Mouse (Mus musculus): ENCODE measurements at regions not wholly inside any gene's neighbourhood (a gene's known extent, or its start where the extent isn't known, plus 50 kb on each side); places are given as distances from the start of the nearest gene placed in this dataset.

DNA sequence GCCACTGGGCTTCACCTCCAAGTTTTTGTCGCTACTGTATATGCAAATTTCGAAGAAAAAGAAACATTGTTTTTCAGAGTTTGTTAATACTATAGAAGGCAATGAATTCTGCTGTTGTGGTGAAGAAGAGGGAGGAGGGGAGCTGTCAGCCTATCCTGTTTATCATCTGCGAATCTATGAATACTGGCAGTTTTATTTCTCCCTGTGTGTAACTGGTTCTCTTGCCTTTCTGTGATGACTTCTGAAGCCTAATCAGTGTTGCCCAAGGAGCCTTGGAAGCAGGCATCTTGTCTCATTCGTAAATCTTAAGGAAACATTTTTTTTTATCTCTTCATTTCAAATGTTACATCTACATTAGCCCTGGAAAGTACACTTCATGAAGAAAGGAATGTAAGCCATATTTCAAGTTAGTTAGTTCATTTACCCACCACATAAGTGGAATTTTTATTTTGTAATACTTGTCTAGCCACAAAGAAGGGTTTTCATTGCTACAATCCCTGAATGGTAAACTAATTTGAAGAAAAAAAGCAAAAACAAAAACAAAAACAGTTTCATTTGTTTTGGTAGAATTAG lies 251.5 kb upstream of the Fn1 start:
- DNase-seq (ENCODE audit: low spot score in 2 of 2), result no peak

DNA sequence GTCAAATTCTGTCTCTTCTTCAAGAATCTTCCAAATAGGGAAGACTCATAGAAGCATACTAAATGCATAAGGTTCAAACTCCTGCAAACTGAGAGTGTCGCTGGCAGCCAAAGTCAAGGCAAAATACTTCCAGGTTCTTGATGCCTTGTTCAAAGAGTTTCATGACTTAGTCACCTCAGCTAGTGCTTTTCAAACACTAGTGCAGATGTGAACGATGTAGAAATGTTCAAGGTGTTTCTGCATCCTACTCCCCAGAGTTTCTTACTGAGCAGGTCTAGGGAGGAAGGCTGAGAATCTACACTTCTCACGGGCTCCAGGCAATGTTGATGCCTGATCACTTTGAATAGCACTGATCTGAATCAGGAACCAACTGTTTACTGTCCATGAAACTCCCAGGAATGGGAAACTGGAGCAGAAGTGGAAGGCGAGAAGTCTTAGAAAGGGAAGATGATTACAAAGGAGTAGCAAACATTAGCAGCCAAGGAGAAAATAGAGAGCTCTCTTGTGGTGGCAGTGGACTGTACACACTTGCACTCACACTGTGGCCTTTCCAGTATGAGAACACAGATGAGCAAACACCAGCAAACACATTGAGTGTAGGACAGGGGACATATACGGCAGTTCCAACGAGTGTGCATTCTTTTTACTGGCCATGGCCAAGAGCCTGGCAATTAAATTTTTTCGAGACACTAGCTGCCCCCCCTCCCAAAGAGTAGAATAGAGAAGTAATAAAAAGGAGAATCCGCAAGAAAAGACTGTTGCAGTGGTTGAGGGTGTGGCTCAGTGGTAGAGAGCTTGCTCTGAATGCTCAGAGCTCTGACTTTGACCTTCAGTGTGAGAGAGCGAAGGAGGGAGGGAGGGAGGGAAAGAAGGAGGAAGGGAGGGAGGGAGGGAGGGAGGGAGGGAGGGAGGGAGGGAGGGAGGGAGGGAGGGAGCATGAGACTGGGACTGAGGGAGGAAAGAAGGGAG lies 247.4 kb upstream of the Fn1 start:
- DNase-seq (ENCODE audit: low spot score in 2 of 2), result no peak

DNA sequence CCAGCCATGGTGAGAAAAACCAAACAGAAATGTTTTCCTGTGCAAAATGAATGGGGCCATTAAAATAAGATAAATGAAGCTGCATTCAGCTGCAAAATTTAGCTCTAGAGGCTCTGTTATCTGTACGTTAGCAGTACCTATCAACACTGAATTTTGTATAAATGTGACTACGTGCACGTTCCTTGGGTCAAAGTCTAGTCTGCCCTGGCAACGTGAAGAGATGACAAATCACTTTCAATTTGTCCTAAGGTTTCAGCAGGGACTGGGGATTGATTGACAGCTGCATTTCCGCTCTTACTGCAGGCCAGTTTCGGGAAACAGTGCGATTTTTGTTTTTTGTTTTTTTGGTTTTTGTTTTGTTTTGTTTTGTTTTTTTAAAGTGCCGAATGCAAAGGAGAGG lies 246.1 kb upstream of the Fn1 start:
- DNase-seq (ENCODE audit: low spot score in 2 of 2), result no peak

DNA sequence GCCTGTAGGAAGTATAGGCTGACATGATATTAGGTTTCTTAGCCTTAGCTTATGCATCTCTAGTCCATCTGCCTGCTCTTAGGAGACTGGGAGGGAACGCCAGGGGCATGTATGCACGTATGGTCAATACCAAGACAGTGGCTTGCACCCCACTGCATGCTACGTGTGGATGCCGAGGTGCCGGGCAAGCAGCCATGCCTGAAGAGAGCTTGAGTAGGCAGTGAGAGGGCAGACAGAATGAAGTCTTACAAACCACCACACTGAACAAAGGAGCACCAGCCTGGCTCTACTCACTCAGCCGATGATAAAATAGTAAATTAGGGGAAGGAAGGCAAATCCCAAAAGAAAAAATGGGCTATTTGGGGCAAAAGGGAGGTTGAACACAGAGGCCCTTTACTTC lies 245.2 kb upstream of the Fn1 start:
- no peak for DNase-seq (ENCODE audit: low spot score in 2 of 2)

DNA sequence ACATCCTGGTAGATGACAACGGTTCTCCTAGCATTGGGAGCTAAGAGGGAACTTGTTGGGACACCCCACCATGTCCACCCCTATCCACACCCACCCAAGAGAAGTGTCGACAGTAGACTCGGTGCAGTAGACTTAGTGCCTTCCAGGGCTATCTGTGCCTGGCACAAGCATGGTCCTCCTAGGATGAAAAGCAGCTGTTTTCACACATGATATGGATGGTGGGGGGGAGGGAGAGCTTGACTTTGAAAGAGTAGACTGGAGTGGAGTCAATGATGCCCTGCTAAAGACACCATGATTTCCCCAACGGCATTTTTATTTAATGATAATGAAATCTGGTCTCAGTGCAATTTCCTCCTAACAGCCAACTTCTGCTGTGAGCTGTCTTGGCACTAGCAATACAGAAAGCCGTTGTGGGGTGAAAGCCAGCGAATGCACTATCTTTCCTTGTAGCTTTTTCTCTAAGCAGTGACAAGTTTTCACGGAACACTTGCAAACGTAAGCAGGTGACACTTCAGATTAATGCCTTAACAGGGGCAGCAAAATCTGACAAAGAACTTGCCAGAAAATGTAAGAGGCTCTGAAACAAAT lies 244.6 kb upstream of the Fn1 start:
- no peak for DNase-seq (ENCODE audit: low spot score in 2 of 2)

DNA sequence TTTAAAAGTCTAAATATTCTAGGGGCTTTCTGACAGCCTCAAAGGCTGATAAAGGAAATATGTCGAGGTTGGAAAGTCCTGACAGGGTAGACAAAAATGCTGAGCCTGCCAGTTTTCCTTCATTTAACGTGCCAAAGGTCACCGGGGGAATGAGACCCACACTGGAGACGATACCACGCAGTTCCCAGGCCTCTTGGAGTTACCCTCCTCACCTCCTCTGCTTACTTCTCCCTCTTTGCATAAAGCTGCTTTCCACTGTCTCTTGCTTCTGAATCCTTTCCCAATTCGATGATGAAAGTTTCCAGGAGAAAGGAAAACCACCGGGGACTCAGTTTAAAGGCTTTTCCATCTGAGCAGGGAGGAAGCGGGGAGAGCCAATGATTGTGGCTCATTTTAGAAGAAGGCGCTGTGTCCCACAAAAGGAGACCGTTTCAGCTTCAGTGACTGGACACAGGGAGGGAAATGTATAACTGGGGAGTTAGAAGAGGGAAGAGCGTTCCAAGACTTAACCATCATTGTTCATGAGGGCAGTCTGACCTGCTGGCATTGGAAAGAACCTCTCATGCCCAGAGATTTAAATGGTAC lies 243.2 kb upstream of the Fn1 start:
- no peak for DNase-seq (ENCODE audit: low spot score in 2 of 2)

DNA sequence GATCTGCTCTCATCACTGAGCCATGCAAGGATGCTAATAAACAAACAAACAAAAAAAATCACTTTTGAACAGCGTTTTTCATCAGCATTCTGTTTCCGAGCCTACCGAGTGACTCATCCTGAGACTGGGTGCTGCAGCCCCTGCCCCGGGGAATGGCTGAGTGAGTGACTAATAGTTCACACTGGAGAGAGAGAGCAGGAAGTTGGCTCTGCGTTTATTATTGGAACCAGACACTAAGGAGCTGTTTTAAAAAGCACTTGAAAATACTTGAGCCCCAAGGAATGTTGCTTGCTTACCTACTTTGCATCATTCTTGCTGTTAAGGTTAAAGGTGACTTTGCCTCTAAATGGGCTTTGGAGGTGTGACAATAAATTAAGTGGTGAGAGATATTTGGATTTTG lies 240.6 kb upstream of the Fn1 start:
- no peak for DNase-seq (ENCODE audit: low spot score in 2 of 2)

DNA sequence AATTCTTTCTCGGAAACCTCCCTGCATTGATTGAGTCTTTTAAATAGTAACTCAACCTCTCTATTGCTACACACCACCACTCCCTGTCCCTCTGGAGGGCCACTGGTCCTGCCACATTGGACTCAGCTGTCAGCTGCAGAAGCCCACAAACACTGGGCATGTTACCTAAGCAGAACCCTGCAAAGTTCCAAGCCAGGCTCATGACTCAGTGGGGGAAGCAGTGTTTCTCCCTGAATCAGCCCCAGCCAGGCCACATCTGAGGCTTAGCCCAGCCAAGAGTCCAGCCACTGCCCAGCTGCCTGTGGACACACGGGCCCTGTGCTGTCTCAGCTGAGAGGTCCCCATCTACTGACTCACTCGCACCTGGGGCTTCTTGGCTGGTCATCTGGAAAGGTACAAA lies 234.8 kb upstream of the Fn1 start:
- DNase-seq (ENCODE audit: low spot score in 2 of 2), result peak; percentile 28 to 59

DNA sequence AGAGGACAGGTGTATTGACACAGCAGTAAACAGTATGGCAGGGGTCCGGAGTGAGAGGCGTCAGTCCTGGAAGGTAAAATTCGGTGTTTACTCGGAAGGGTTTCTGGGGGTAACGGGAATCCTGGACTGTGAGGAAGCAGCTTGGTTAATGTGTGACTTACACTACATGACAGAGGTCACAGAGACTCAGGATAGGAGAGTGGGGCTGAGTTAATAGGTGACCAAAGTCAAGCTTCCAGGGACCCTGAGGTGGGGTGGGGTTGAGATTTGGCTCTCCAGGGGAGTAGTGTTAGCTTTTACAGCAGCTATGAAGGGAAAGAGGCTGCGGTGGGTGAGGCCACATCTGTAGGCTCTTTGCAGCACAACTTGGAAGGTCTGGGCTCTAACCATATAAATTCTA lies 233.9 kb upstream of the Fn1 start:
- no peak for DNase-seq (ENCODE audit: low spot score in 2 of 2)

DNA sequence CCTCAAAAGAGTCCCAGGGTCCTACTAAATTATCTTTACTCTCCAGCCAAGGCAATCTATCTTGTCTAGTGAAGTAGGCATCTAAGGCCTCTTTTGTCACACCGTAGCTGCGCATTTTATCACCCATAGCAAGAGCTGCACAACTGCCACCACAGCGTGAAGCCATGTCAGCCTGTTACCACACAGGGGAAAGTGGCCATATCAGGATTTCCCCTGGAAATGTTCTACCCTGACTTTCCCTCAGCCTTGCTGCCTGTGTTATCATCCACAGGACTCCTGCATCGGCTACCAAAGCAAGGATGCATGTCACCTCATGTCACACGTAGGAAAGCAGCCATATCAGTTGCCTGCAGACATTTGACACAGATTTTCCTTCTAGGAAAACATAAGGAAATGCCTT lies 233.2 kb upstream of the Fn1 start:
- DNase-seq (ENCODE audit: low spot score in 2 of 2), result no peak

DNA sequence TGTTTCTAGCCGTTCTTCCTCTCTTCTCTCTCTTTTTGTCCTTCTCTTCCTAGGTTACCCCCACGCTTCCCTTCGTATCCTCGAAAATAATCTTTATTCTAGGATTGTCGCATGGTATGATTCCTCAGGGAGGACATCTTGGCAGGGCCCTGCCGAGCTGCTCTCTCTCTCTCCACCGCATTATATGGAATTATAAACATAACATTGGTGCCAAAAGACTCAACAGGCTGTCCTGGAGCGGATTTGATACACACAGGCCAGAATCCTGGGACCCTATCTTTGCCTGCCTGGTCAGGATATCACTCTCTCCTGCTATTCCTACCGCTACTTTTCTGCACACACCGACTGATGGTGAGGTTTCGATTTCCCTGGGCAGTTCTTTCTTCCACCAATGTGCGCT lies 228.9 kb upstream of the Fn1 start:
- no peak for DNase-seq (ENCODE audit: low spot score in 2 of 2)

DNA sequence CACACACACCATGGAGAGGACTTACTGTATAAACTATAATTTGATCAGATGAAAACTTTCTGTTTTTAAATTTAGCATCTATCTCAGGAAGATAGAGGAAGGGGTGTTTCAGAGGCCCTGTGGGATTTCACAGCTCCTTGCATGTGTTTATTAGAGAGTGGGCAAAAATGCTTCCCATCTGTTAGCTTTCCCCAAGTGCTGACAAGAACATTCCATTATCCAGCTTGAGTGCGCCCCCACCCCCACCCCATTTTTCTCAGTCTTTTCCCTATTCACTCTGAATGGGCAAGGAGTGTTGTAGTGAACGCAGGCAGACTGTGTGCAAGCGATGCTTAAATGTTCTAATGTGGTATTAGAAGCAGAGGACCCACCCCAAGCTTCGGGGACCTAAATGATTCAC lies 228.2 kb upstream of the Fn1 start:
- no peak for DNase-seq (ENCODE audit: low spot score in 2 of 2)

DNA sequence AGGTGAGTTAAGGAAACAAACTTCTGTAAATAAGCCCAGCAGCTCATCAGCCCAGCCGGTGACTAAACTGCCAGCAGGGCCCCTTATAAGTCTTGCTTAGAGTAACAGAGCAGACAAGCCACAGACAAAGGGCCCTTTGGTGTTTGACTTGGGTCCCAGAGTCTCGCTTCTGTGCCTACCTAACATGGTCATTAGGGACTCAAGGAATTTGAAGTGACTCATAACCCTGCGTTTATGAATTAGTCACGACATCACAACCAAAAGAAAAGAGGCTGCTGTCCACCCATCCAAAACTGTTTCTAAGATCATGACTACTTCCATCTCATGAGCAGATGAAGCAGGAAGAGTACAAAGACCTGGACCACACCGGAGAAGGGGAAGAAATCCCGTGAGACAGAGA lies 227.5 kb upstream of the Fn1 start:
- DNase-seq (ENCODE audit: low spot score in 2 of 2), result no peak

DNA sequence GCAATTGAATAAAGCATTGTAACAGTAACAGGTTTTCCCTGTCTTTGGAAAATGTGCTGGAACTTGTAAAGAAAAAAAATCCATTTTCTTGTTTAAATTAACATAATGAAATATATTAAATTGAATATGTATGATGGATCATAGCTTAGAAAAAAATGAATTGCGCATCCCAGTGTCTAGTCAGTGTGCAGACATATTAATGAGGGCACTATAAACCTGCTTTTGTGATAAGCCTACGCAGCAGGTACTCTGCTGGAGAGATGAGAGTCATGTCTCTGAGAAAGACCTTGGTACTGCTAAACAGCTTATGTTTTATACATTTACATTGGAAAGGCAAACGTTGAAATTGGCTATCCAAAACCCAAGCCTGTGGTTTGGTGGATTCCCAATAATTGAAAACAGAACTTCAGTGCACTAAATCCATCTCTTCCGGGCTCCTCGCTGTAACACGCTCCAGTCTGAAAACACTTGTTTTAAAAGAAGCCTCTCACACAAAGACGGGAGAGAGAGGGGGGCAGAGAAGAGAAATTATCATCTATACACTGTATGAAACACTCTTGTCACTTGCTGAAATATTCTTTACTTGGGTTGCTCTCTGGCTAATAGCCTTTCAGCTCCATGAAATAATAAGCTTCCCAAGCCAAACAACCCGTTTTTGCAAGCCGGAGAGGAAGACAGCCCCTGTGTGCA lies 223.9 kb upstream of the Fn1 start:
- DNase-seq (ENCODE audit: low spot score in 2 of 2), result no peak

DNA sequence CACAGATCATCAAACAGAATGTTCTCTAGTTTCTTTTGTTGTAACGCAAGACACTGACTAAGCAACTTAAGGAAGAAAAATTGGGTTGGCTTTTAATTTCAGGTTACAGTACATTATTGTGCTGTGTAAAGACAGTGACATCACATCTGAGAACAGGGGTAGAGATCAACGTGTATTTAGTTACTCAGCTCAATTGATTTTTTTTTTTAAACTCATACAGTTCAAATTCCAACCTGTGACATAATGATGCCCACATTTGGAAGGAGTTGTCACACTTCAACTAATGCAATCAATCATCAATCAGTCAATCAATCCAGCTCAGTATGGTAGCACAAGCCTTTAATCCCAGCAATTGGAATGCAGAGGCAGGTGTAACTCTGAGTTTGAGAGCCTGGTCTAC lies 221.0 kb upstream of the Fn1 start:
- no peak for DNase-seq (ENCODE audit: low spot score in 2 of 2)

DNA sequence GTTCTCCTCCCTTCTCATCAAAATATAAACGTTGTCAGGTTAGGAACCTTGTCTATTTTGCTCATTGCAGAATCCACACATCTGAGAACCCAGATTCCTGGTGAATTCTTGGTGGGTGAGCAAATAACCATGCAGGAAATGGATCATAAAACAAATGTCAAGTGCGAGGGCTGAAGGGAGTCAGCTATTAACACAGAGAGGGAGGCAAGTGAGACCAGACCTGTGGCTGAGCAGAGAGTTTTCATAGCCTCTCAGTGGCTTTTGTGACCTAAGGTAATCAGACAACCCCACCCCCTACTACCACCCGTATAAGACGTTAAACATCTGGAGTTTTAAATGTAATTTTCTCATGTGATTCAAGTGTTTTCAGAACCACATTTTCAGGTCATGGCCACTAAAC lies 212.7 kb upstream of the Fn1 start:
- DNase-seq (ENCODE audit: low spot score in 2 of 2), result no peak

DNA sequence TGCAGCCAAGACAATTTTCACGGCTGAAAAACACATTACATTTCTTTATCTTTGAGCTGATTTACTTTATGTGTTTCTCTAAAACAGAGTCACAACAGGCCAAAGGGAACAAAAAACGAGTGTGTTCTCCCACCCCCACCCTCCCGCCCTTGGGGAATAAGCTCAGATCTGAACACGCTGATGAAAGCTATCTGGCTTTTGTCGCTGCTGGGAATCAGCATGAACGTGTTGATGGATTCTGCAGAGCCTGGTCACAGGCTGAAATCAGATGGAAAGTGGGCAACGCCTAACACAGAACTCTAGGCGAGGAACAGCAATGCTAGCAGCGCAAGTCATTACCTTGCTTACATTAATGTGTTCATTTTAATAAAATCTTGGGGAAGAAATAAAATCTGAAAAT lies 211.7 kb upstream of the Fn1 start:
- no peak for DNase-seq (ENCODE audit: low spot score in 2 of 2)

DNA sequence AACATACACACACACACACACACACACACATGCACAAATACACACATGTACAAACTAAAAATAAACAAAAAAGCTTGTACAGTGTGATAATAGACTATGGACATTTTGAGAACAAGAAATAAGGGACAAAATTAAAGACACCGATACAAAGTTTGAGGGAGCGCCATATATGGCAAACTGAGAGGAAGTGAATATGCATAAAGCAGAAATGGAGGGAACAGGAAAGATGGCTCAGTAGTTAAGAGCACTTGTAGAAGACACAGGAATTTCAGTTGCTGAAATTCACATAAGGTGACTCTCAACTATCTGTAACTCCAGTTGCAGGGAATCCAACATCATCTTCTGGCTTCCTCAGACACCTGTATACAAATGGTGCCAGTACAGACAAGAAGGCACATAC lies 200.2 kb upstream of the Fn1 start:
- DNase-seq (ENCODE audit: low spot score in 2 of 2), result no peak

DNA sequence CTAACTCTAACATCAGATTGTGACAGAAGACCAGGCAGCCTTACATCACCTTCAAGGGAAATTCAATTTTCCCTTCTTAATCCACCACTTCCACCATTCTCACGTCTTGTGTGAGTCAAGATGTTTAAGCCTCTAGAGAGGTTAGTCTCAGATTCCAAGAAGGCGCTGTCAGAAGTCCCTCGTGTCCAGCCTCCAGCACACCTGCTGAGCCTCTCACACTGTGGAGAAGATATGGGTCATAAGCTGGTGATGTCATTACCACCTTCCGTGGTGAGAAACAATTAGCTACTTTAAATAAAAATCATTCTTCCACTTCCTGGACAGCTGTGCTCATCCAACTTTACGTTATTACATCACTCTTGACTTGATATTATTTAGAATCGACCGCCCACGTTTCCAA lies 198.3 kb upstream of the Fn1 start:
- DNase-seq (ENCODE audit: low spot score in 2 of 2), result no peak

DNA sequence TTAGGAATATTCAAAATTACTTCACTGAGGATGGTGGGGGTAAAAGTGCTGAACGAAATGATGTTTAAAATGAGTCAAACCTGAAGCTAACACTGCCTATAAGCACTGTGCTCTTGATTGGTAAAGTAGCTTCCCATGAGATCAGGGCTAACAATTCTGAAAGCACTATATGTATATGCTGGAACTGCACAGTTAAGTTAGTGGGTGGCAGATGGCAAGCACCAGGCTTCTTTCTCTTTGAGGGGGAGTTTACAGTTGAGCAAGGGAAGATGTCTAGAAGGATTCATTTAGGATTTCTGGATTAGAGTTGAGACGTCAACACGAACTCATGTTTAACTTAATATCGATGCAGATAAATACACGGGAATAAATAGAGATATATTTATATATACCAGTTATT lies 195.7 kb upstream of the Fn1 start:
- DNase-seq (ENCODE audit: low spot score in 2 of 2), result no peak

DNA sequence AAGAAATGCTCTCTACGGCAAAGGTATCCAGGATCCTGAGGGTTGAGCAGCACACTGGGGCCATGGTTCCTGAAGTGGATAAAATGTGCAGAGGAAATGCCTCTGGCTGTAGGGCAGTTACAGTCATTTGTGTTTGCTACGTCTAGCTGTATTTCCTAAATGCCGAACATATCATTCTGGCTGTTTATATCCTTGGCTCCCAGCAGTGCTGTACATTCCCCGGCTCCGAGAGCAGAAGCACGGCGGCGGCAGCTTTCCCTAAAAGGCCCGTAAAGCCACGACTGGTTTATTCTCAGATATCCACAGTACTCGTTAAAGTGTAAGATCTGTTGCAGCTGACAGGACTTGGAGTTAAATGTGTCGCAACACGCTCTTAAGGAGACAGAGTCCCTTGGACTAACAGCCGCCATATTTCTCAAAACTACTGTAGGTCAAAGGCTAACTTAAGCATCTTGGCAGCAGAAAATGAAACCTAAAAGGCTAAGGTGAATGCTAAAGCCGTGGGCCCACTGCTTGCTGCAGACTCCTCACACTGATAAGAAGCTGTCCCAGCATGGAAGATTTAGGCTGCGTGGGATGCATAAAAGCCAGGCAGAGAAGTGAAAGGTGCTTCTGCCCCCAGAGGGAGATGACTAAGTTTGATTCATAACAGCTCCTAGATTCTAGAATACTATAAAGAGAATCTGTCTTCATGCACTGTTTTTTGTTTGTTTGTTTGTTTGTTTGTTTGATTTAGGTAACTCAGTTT lies 192.1 kb upstream of the Fn1 start:
- no peak for DNase-seq (ENCODE audit: low spot score in 2 of 2)
